Mouse (Mus musculus): Measurements from ENCODE around the gene Pak7. TPM values are rescaled to one million over a fixed set of nuclear protein-coding genes. Genes with fewer than 3 reads are reported as not detected.

The Pak7 gene
- polyA plus RNA-seq, 1 experiment: not detected

- no peak for DNase-seq (ENCODE audit: low read depth, low spot score)
- WGBS: 13% methylated on average over 8 of the region's 8 CpGs
These were observed 336.0 kb downstream of the Pak7 start, which contains the start of gene Lamp5 for GRCm38 (mm10) chr2:136051688-136052289. Lamp5 (plus strand) TSS chr2:136052239.

GRCm38 (mm10) chr2:136050793-136051615, 336.8 kb downstream of the Pak7 start:
- no peak for DNase-seq (ENCODE audit: low read depth, low spot score)
- 19% methylated on average over 27 of the region's 27 CpGs for WGBS

GRCm38 (mm10) chr2:136048464-136048863, 339.3 kb downstream of the Pak7 start:
- no peak for DNase-seq (ENCODE audit: low read depth, low spot score)
- 94% methylated on average over 4 of the region's 4 CpGs for WGBS

Other genes with a start within 250 kb of the Pak7 start
- 0.14 and 0.48 TPM in 2 replicates for gene Ankef1, start 113.9 kb upstream of the Pak7 start, polyA plus RNA-seq (2012; rRNA removed)

Data from large intestine, adult 2 months (tissue).